Mouse (Mus musculus) CH12.LX (cell line): ENCODE results near the gene Tmtc1. TPM values are rescaled to one million over a fixed set of nuclear protein-coding genes. Genes with fewer than 3 reads are reported as not detected.

Experiments
- DNase-seq: peaks from one replicate; pipeline ENCODE4 v3.0.0-alpha.2; 2013; ENCODE audit errors: extremely low read depth
- H3K27ac ChIP-seq: 2 replicates; pipeline ENCODE4 v1.5.1; 2012; ENCODE audit warnings: low read depth, mild to moderate bottlenecking, control low read depth, moderate library complexity; ENCODE audit not compliant: insufficient read depth
- H3K27me3 ChIP-seq: replicated peaks from 2 replicates; pipeline ENCODE3; 2012; ENCODE audit warnings: inconsistent platforms
- H3K36me3 ChIP-seq, 2 experiments: replicated peaks in 1 of 2; 2 replicates each; pipeline versions ENCODE3 to v1.6.1; 2012; ENCODE audit warnings: inconsistent platforms in 1 of 2, low read length in 1 of 2, mild to moderate bottlenecking in 1 of 2, mixed read lengths in 1 of 2, moderate library complexity in 1 of 2; ENCODE audit not compliant: control insufficient read depth in 1 of 2, insufficient read depth in 1 of 2
- H3K4me1 ChIP-seq, 2 experiments: 2 replicates each; pipeline ENCODE4 v1.6.1; 2012; ENCODE audit warnings: inconsistent platforms in 1 of 2, moderate library complexity in 1 of 2; ENCODE audit not compliant: insufficient read depth in 2 of 2, control insufficient read depth in 1 of 2
- H3K4me2 ChIP-seq: 2 replicates; pipeline ENCODE4 v1.6.1; 2012; ENCODE audit warnings: low read depth, mild to moderate bottlenecking, control low read depth; ENCODE audit not compliant: poor library complexity, insufficient read depth, severe bottlenecking
- H3K4me3 ChIP-seq, 3 experiments: fragments of 150-350 bp in 1 of 3; sonication (generic) in 1 of 3; replicated peaks in 1 of 3; 2 replicates each; pipeline versions ENCODE3 to v1.5.1; 2011 to 2012; ENCODE audit warnings: low read depth in 2 of 3, low read length in 2 of 3, mild to moderate bottlenecking in 2 of 3, moderate library complexity in 2 of 3, control low read depth in 1 of 3, improper control_type of control experiment in 1 of 3, inconsistent platforms in 1 of 3, mixed read lengths in 1 of 3; ENCODE audit not compliant: poor library complexity in 1 of 3
- H3K79me2 ChIP-seq: replicated peaks from 2 replicates; pipeline ENCODE4 v1.6.1; 2012; ENCODE audit warnings: mild to moderate bottlenecking, moderate library complexity; ENCODE audit not compliant: control insufficient read depth, poor library complexity, insufficient read depth, severe bottlenecking; ENCODE audit errors: extremely low read depth
- H3K9ac ChIP-seq: 2 replicates; pipeline ENCODE4 v1.6.1; 2012; ENCODE audit warnings: low read depth, mild to moderate bottlenecking, control low read depth, moderate library complexity; ENCODE audit not compliant: insufficient read depth
- H3K9me3 ChIP-seq: replicated peaks from 2 replicates; pipeline ENCODE3; 2012; ENCODE audit warnings: low read length, inconsistent platforms, mixed read lengths
- BHLHE40 ChIP-seq: IDR thresholded peaks from 2 replicates; pipeline ENCODE4 v1.6.1; 2011; ENCODE audit warnings: mild to moderate bottlenecking, low read depth, low read length, improper control_type of control experiment
- CTCF ChIP-seq, 2 experiments: IDR thresholded peaks in 1 of 2; conservative IDR thresholded peaks in 1 of 2; 2 replicates each; pipeline ENCODE4 v1.5.1; 2011 to 2012; ENCODE audit warnings: low read depth in 2 of 2, low read length in 2 of 2, improper control_type of control experiment in 1 of 2, inconsistent platforms in 1 of 2, mild to moderate bottlenecking in 1 of 2, moderate library complexity in 1 of 2
- E2F4 ChIP-seq: IDR thresholded peaks from 2 replicates; pipeline ENCODE4 v1.6.1; 2011; ENCODE audit warnings: low read depth, low read length, improper control_type of control experiment; ENCODE audit not compliant: insufficient replicate concordance
- ETS1 ChIP-seq: conservative IDR thresholded peaks from 2 replicates; pipeline ENCODE4 v1.6.1; 2012; ENCODE audit warnings: low read depth, mild to moderate bottlenecking, inconsistent platforms, low read length, improper control_type of control experiment, moderate library complexity
- GABPA ChIP-seq: IDR thresholded peaks from 2 replicates; pipeline ENCODE4 v1.6.1; 2012; ENCODE audit warnings: low read depth, low read length, improper control_type of control experiment, inconsistent platforms; ENCODE audit not compliant: insufficient replicate concordance
- HCFC1 ChIP-seq: IDR thresholded peaks from 2 replicates; pipeline ENCODE4 v1.6.1; 2012; ENCODE audit warnings: low read depth, mild to moderate bottlenecking, inconsistent platforms, low read length, improper control_type of control experiment
- IRF4 ChIP-seq: IDR thresholded peaks from 2 replicates; pipeline ENCODE4 v1.6.1; 2014; ENCODE audit warnings: low read depth, mild to moderate bottlenecking, inconsistent platforms, low read length, improper control_type of control experiment
- MAFK ChIP-seq: IDR thresholded peaks from 2 replicates; pipeline ENCODE4 v1.6.1; 2011; ENCODE audit warnings: low read length, improper control_type of control experiment; ENCODE audit not compliant: insufficient replicate concordance
- MAX ChIP-seq: IDR thresholded peaks from 2 replicates; pipeline ENCODE4 v1.6.1; 2011; ENCODE audit warnings: low read length, improper control_type of control experiment
- NELFE ChIP-seq: IDR thresholded peaks from 2 replicates; pipeline ENCODE4 v1.6.1; 2011; ENCODE audit warnings: low read depth, low read length, improper control_type of control experiment
- NRF1 ChIP-seq: IDR thresholded peaks from 2 replicates; pipeline ENCODE4 v1.6.1; 2014; ENCODE audit warnings: low read depth, mild to moderate bottlenecking, inconsistent platforms, low read length, improper control_type of control experiment, moderate library complexity
- PAX5 ChIP-seq: IDR thresholded peaks from 2 replicates; pipeline ENCODE4 v1.6.1; 2012; ENCODE audit warnings: low read length, inconsistent platforms, mixed read lengths
- POLR2A ChIP-seq: IDR thresholded peaks from 2 replicates; pipeline ENCODE4 v1.6.1; 2011; ENCODE audit warnings: low read depth, mild to moderate bottlenecking, improper control_type of control experiment, low read length
- POLR2AphosphoS2 ChIP-seq: IDR thresholded peaks from 2 replicates; pipeline ENCODE4 v1.6.1; 2011; ENCODE audit warnings: low read depth, low read length, improper control_type of control experiment
- RAD21 ChIP-seq: IDR thresholded peaks from 2 replicates; pipeline ENCODE4 v1.6.1; 2011; ENCODE audit warnings: low read depth, mild to moderate bottlenecking, low read length, improper control_type of control experiment, moderate library complexity
- SMC3 ChIP-seq: IDR thresholded peaks from 2 replicates; pipeline ENCODE4 v1.6.1; 2011; ENCODE audit warnings: low read depth, low read length, improper control_type of control experiment
- ZKSCAN1 ChIP-seq: IDR thresholded peaks from 2 replicates; pipeline ENCODE4 v1.6.1; 2012; ENCODE audit warnings: low read depth, inconsistent platforms, low read length, improper control_type of control experiment, borderline replicate concordance
- ZMIZ1 ChIP-seq: IDR thresholded peaks from 2 replicates; pipeline ENCODE4 v1.6.1; 2012; ENCODE audit warnings: low read depth, mild to moderate bottlenecking, inconsistent platforms, low read length, improper control_type of control experiment
- ZNF384 ChIP-seq: IDR thresholded peaks from 2 replicates; pipeline ENCODE4 v1.6.1; 2012; ENCODE audit warnings: low read depth, low read length, improper control_type of control experiment, inconsistent platforms
- dilution Hi-C: fragments of 300-500 bp; cut with MboI; formaldehyde crosslinking; loops from 2 replicates; pipeline ENCODE4 v1.14.3; 2020; ENCODE audit warnings: low sequenced_read_pairs; ENCODE audit not compliant: extremely low pct_unique_long_range_greater_than_20kb, extremely low pct_ligation_motif_present
- in situ Hi-C: fragments of 300-500 bp; cut with MboI; formaldehyde crosslinking; loops from 3 replicates; pipeline ENCODE4 v1.14.3; 2019; ENCODE audit warnings: low sequenced_read_pairs, low pct_ligation_motif_present, low pct_unique_long_range_greater_than_20kb, mixed read lengths
- polyA plus RNA-seq: library from polyadenylated mRNA; unstranded; fragments of >175 nt; gene quantifications from 2 replicates; pipeline ENCODE4 v1.2.1, GENCODE M21; 2012; ENCODE audit warnings: low read depth; ENCODE audit not compliant: insufficient read length
- total RNA-seq, 2 experiments: library from RNA; depleted of rRNA; stranded (reverse); fragments of 300-350 nt in 1 of 2; fragments of >200 nt in 1 of 2; gene quantifications; 2 replicates each; pipeline ENCODE4 v1.2.3; 2012 to 2014

The Tmtc1 gene
- total and polyA plus RNA-seq, 3 experiments: 0.03 to 0.13 (median 0.04) TPM

- H3K27me3 ChIP-seq: no peaks in the 10 kb centered on the region
- in situ Hi-C loops (no loop called here), dilution Hi-C loops (no loop called here)
- no peak overlapping the region for H3K27ac ChIP-seq
- no peak for DNase-seq
- no peak overlapping the region for H3K9ac ChIP-seq
- H3K9me3 ChIP-seq: no peaks in the 10 kb centered on the region
- no peak overlapping the region for H3K4me2 ChIP-seq
- no peak overlapping the region for H3K4me3 ChIP-seq
- no peaks in the 10 kb centered on the region for H3K79me2 ChIP-seq
- no peaks in the 10 kb centered on the region for H3K4me1 ChIP-seq
- no peaks in the 10 kb centered on the region for H3K36me3 ChIP-seq
- TF ChIP-seq ZNF384: no peak
- no peak for TF ChIP-seq PAX5
Measured at GRCm38 (mm10) chr6:148387990-148388389, 56.2 kb downstream of the Tmtc1 start.

GRCm38 (mm10) chr6:148384111-148384895 is 59.9 kb downstream of the Tmtc1 start:
- Histone ChIP-seq H3K36me3 (no peaks in the 10 kb centered on the region), H3K9ac (no peak overlapping the region), H3K4me3 (no peak overlapping the region), H3K79me2 (no peaks in the 10 kb centered on the region), H3K9me3 (no peaks in the 10 kb centered on the region), H3K4me1 (no peaks in the 10 kb centered on the region), H3K27me3 (no peaks in the 10 kb centered on the region), H3K27ac (no peak overlapping the region), H3K4me2 (no peak overlapping the region)
- DNase-seq: no peak
- dilution Hi-C loops: no loop called here
- in situ Hi-C loops: no loop called here
- TF ChIP-seq RAD21: no peak
- no peak for TF ChIP-seq MAFK
- TF ChIP-seq GABPA: no peak
- TF ChIP-seq NRF1: no peak
- no peak for TF ChIP-seq IRF4
- TF ChIP-seq CTCF (conservative IDR thresholded peaks at IDR 0.05 in 1 of 2, IDR thresholded peaks at IDR 0.05 in 1 of 2; ENCODE audit: low read depth in 2 of 2, low read length in 2 of 2): no peak
- TF ChIP-seq SMC3: no peak

- Histone ChIP-seq H3K79me2 (no peaks in the 10 kb centered on the region), H3K4me2 (no peak overlapping the region), H3K4me1 (no peaks in the 10 kb centered on the region), H3K27ac (no peak overlapping the region), H3K36me3 (no peaks in the 10 kb centered on the region), H3K27me3 (no peaks in the 10 kb centered on the region), H3K9ac (no peak overlapping the region), H3K9me3 (peaks cover 4% of the 10 kb centered on the region), H3K4me3 (no peak overlapping the region)
- TF ChIP-seq HCFC1 (no peak), POLR2AphosphoS2 (no peak), E2F4 (no peak), ETS1 (no peak), POLR2A (no peak), GABPA (no peak), CTCF (conservative IDR thresholded peaks at IDR 0.05 in 1 of 2, IDR thresholded peaks at IDR 0.05 in 1 of 2; ENCODE audit: low read depth in 2 of 2, low read length in 2 of 2) (no peak), BHLHE40 (no peak), NELFE (no peak), MAFK (no peak), ZMIZ1 (no peak), ZKSCAN1 (no peak), MAX (no peak)
- dilution Hi-C loops (no loop called here), in situ Hi-C loops (no loop called here)
- DNase-seq: no peak
Measured at GRCm38 (mm10) chr6:148381163-148381782, 62.9 kb downstream of the Tmtc1 start.
